Mouse (Mus musculus): Measurements from ENCODE around the gene Rps25. TPM values are rescaled to one million over a fixed set of nuclear protein-coding genes. Genes with fewer than 3 reads are reported as not detected.

Gene Rps25
- polyA plus RNA-seq, 1 experiment from 2014 or later: 1,284 TPM

- WGBS: 94% methylated on average over 13 of the region's 13 CpGs
- H3K4me3 ChIP-seq: no peak overlapping the region
- no peak for ATAC-seq (ENCODE audit: low FRiP score, low read depth)
- H3K27ac ChIP-seq: no peak overlapping the region
- H3K9ac ChIP-seq: no peak overlapping the region
- no peak overlapping the region for H3K4me2 ChIP-seq (replicated peaks)
- peaks cover 85% of the 10 kb centered on the region for H3K36me3 ChIP-seq
- H3K9me3 ChIP-seq: no peaks in the 10 kb centered on the region
- no peaks in the 10 kb centered on the region for H3K27me3 ChIP-seq (replicated peaks)
- peaks cover 13% of the 10 kb centered on the region for H3K4me1 ChIP-seq
These were observed 22.3 kb upstream of the Rps25 start for GRCm38 (mm10) chr9:44384596-44384995.

- H3K4me2 ChIP-seq (replicated peaks): no peak overlapping the region
- no peak overlapping the region for H3K27ac ChIP-seq
- 85% methylated on average over 3 of the region's 3 CpGs for WGBS
- H3K36me3 ChIP-seq: peaks cover 94% of the 10 kb centered on the region
- no peaks in the 10 kb centered on the region for H3K9me3 ChIP-seq
- no peaks in the 10 kb centered on the region for H3K4me1 ChIP-seq
- no peaks in the 10 kb centered on the region for H3K27me3 ChIP-seq (replicated peaks)
- no peak for ATAC-seq (ENCODE audit: low FRiP score, low read depth)
- no peak overlapping the region for H3K9ac ChIP-seq
- no peak overlapping the region for H3K4me3 ChIP-seq
These were observed 19.7 kb upstream of the Rps25 start for GRCm38 (mm10) chr9:44387221-44387620.

- ATAC-seq (ENCODE audit: low FRiP score, low read depth): no peak
- H3K36me3 ChIP-seq: peaks cover 78% of the 10 kb centered on the region
- 68% methylated on average over 8 of the region's 8 CpGs for WGBS
These were observed 17.7 kb upstream of the Rps25 start for GRCm38 (mm10) chr9:44389273-44389672.

DNA sequence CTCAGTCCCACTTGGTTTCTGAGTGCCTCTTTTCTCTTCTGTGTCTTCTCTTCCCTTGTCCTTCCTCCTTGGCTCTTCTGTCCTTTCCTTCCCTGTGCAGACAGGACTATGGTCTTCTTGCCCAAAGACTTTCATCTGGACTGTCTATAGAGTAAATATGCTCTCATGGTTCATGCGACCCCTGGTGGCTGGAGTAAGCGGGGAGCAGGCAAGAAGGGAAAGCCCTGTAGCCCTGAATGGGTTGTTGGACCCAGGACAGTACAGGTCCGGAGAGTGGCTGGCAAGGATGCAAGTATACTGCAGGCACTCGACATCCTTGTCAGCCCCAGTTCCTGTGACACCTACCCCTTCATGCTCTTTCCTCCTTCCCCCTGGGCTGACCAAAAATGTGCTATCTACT, 15.5 kb upstream of the Rps25 start:
- no peak overlapping the region for H3K4me3 ChIP-seq
- H3K27ac ChIP-seq: no peak overlapping the region
- 0 out of 2 replicates have a peak, but pooled peaks have one; percentile 25 for ATAC-seq (ENCODE audit: low FRiP score, low read depth)
- peaks cover 4% of the 10 kb centered on the region; the same call in 1 of the 2 replicates for H3K4me1 ChIP-seq
- peaks cover 57% of the 10 kb centered on the region for H3K36me3 ChIP-seq
- H3K9ac ChIP-seq: no peak overlapping the region
- no peaks in the 10 kb centered on the region for H3K9me3 ChIP-seq
- WGBS: 41% methylated on average over 4 of the region's 4 CpGs
- no peaks in the 10 kb centered on the region for H3K27me3 ChIP-seq (replicated peaks)
- no peak overlapping the region for H3K4me2 ChIP-seq (replicated peaks)

More at GRCm38 (mm10) chr9:44389273-44389672, 17.7 kb upstream of the Rps25 start:
- H3K27me3 ChIP-seq (replicated peaks): no peaks in the 10 kb centered on the region
- H3K9ac ChIP-seq: no peak overlapping the region
- H3K27ac ChIP-seq: no peak overlapping the region
- no peaks in the 10 kb centered on the region for H3K4me1 ChIP-seq
- H3K4me2 ChIP-seq (replicated peaks): no peak overlapping the region
- no peaks in the 10 kb centered on the region for H3K9me3 ChIP-seq
- H3K4me3 ChIP-seq: no peak overlapping the region

DNA sequence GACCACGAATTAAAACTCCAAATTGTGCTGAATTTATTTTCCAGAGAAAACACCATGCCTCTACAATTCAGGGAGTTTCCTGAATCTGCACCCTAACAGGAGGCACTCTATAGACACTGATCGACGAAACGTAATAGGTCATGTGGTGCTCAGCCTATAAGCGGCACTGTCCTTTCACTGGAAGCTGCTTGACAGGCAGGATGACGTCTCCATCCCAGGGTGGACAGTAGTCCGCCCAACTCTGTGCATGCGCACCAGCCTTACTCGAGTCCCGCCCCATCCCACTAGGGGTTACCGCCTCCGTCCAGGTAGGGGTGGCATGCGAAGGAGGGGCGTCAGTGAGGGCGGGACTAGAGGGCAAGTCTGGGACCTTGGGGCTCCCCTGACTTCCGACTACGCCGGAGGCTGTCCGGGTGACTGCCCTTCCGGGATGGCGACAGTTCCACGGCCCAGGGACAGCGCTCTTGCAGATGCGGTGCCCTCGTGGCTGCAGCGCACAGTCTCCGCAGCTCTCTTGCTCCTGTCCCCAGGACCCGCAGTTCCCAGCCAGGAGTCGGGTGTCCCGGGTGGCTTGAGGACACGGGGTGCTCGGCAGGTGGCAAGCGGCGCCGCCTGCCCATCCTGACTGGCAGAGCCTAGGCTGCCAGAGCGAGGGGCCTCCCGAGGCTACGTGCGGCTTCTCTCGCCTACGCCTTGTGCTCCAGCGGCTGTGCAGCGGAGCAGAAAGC, 10.1 kb upstream of the Rps25 start, which contains the start of gene Slc37a4:
TSS of gene Slc37a4 (plus strand) at position 169 of the 728 bp plus-strand sequence.
- peak within 1 kb of the TSS; percentile 83 for H3K9ac ChIP-seq
- H3K36me3 ChIP-seq: peaks cover 39% of the 10 kb centered on the region
- no peaks in the 10 kb centered on the region for H3K27me3 ChIP-seq (replicated peaks)
- peak within 1 kb of the TSS; percentile 80; the same call in 1 of the 2 replicates for H3K27ac ChIP-seq
- peak within 1 kb of the TSS; percentile 95 for H3K4me2 ChIP-seq (replicated peaks)
- no peaks in the 10 kb centered on the region for H3K9me3 ChIP-seq
- WGBS: under 1% methylated on average over 43 of the region's 43 CpGs
- peaks cover 22% of the 10 kb centered on the region for H3K4me1 ChIP-seq
- ATAC-seq (ENCODE audit: low FRiP score, low read depth): peak; percentile 97
- peak within 1 kb of the TSS; percentile 70 for H3K4me3 ChIP-seq

DNA sequence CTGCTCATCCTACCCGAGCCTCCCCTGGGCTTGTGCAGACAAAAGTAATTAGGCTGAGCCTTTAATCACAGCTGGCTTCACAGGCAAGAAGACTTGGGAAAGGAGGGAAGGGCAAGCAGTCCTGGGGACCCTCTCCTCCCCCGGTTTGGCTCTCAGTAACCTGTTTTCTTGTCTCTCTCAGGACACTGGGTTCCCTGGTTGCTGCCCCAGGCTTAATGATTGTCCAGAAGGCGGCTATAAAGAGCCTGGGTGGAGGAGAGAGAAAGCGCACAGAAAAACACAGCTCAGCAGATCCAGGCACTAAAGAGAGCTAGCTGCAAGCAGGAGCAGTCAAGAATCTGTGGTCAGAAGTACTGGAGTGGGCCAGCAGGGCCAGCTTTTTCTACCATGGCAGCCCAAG, 8.9 kb upstream of the Rps25 start:
- no peak for ATAC-seq (ENCODE audit: low FRiP score, low read depth)
- Histone ChIP-seq H3K9me3 (no peaks in the 10 kb centered on the region), H3K27ac (peak overlapping the region; percentile 59; the same call in 1 of the 2 replicates), H3K4me3 (peak overlapping the region; percentile 70), H3K4me1 (peaks cover 22% of the 10 kb centered on the region), H3K4me2 (replicated peaks) (peak overlapping the region; percentile 95), H3K36me3 (peaks cover 45% of the 10 kb centered on the region), H3K27me3 (replicated peaks) (no peaks in the 10 kb centered on the region), H3K9ac (peak overlapping the region; percentile 83)
- WGBS: 7% methylated on average over 4 of the region's 4 CpGs

GRCm38 (mm10) chr9:44398551-44398950, 8.4 kb upstream of the Rps25 start:
- Histone ChIP-seq H3K4me1 (peaks cover 22% of the 10 kb centered on the region), H3K9me3 (no peaks in the 10 kb centered on the region), H3K9ac (peak overlapping the region; percentile 83), H3K4me3 (peak overlapping the region; percentile 70), H3K4me2 (replicated peaks) (peak overlapping the region; percentile 95), H3K27me3 (replicated peaks) (no peaks in the 10 kb centered on the region), H3K36me3 (peaks cover 50% of the 10 kb centered on the region), H3K27ac (peak overlapping the region; percentile 59; the same call in 1 of the 2 replicates)
- no peak for ATAC-seq (ENCODE audit: low FRiP score, low read depth)
- 81% methylated on average over 9 of the region's 9 CpGs for WGBS

- no peak for ATAC-seq (ENCODE audit: low FRiP score, low read depth)
- Histone ChIP-seq H3K4me2 (replicated peaks) (peak overlapping the region; percentile 95), H3K27me3 (replicated peaks) (no peaks in the 10 kb centered on the region), H3K4me1 (peaks cover 22% of the 10 kb centered on the region), H3K36me3 (peaks cover 57% of the 10 kb centered on the region), H3K4me3 (peak overlapping the region; percentile 70; the same call in 1 of the 2 replicates), H3K9ac (0 out of 2 replicates have a peak overlapping the region, but pooled peaks have one; percentile 83), H3K9me3 (no peaks in the 10 kb centered on the region), H3K27ac (no peak overlapping the region)
- WGBS: 85% methylated on average over 13 of the region's 13 CpGs
These were observed 7.7 kb upstream of the Rps25 start for GRCm38 (mm10) chr9:44399114-44399794.

DNA sequence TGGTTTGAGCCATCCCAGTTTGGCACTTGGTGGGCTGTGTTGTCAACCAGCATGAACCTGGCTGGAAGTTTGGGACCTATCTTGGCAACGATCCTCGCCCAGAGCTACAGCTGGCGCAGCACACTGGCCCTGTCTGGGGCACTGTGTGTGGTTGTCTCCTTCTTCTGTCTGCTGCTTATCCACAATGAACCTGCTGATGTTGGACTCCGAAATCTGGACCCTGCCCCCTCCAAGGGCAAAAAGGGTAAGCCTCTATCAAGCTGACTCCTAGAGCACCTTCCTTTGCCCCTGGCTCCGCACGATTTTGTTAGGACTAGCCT, 7.2 kb upstream of the Rps25 start:
- Histone ChIP-seq H3K4me1 (peaks cover 22% of the 10 kb centered on the region), H3K4me3 (no peak overlapping the region), H3K27me3 (replicated peaks) (no peaks in the 10 kb centered on the region), H3K27ac (no peak overlapping the region), H3K9me3 (no peaks in the 10 kb centered on the region), H3K9ac (no peak overlapping the region), H3K4me2 (replicated peaks) (peak overlapping the region; percentile 95; the same call in 1 of the 2 replicates), H3K36me3 (peaks cover 62% of the 10 kb centered on the region)
- no peak for ATAC-seq (ENCODE audit: low FRiP score, low read depth)
- 92% methylated on average over 6 of the region's 6 CpGs for WGBS

GRCm38 (mm10) chr9:44401081-44401480, 5.9 kb upstream of the Rps25 start:
- no peak for ATAC-seq (ENCODE audit: low FRiP score, low read depth)
- Histone ChIP-seq H3K27ac (no peak overlapping the region), H3K4me1 (peaks cover 24% of the 10 kb centered on the region), H3K4me2 (replicated peaks) (no peak overlapping the region), H3K4me3 (no peak overlapping the region; the same call in 1 of the 2 replicates), H3K9ac (no peak overlapping the region), H3K27me3 (replicated peaks) (no peaks in the 10 kb centered on the region), H3K9me3 (no peaks in the 10 kb centered on the region), H3K36me3 (peaks cover 66% of the 10 kb centered on the region)
- 90% methylated on average over 4 of the region's 4 CpGs for WGBS

DNA sequence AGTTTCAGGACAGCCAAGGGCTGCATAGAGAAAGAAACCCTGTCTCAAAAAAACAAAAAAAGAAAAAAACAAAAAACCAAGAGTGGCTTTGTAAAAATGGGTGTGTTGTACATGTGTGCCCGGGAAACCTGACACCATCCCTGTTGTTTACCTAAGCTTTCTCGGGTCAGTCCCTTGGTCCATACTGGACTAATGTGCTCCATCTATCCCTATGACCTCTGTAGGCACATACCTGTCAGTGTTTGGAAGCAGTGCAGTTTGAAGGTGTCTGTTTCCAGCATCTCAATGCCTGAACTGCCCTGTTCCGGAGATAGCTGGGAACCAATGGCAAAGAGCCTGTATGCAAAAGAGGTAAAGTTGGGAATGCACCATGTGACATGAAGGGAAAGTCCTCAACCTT, 1.9 kb upstream of the Rps25 start:
- no peak for ATAC-seq (ENCODE audit: low FRiP score, low read depth)
- H3K4me2 ChIP-seq (replicated peaks): no peak overlapping the region
- H3K27me3 ChIP-seq (replicated peaks): no peaks in the 10 kb centered on the region
- 86% methylated on average over 3 of the region's 3 CpGs for WGBS
- peaks cover 11% of the 10 kb centered on the region for H3K4me1 ChIP-seq
- peaks cover 63% of the 10 kb centered on the region for H3K36me3 ChIP-seq
- no peak overlapping the region for H3K4me3 ChIP-seq
- H3K9me3 ChIP-seq: no peaks in the 10 kb centered on the region
- H3K9ac ChIP-seq: no peak overlapping the region
- no peak overlapping the region for H3K27ac ChIP-seq

DNA sequence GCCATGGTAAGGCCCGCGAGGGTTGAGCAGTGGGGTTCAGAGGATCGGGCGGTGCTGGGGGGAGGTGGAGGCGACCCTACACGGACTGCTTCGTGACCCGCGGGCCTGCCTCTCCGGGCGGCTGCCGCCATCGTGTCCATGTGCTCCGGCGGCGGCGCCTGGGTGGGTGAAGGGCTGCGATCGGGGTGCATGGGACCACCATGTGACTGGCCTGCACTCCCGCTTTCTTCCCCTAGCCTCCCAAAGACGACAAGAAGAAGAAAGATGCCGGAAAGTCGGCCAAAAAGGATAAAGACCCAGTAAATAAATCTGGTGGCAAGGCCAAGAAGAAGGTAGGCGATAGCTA, 786 bp downstream of the Rps25 start:
- under 1% methylated on average over 24 of the region's 24 CpGs for WGBS
- Histone ChIP-seq H3K27ac (peak overlapping the region; percentile 86; the same call in 1 of the 2 replicates), H3K27me3 (replicated peaks) (no peaks in the 10 kb centered on the region), H3K4me2 (replicated peaks) (peak overlapping the region; percentile 86), H3K9me3 (no peaks in the 10 kb centered on the region), H3K4me1 (peaks cover 11% of the 10 kb centered on the region), H3K9ac (peak overlapping the region; percentile 73), H3K36me3 (peaks cover 62% of the 10 kb centered on the region), H3K4me3 (peak overlapping the region; percentile 72)
- no peak; the same call in 1 of the 2 replicates for ATAC-seq (ENCODE audit: low FRiP score, low read depth)

Data from neural tube, embryonic 12.5 days (tissue).